In genomic region chr16:65370939-65371338, GRCm38 (mm10) we compare ENCODE assay signal across 10 mouse cellular contexts.
DNase-seq lines count a peak whose midpoint lies in the region; TF ChIP-seq lines count a peak whose summit lies in the region.
"Had no signal": no experiment of that assay in that cellular context is flagged by ENCODE, and none has a peak within 500 bp of the region (broad histone marks: within the 10 kb centered on the region; RNA-seq: fewer than 3 reads in every experiment).

No protein-coding gene starts in this region.

- H3K4me2 ChIP-seq in CH12.LX (ENCODE audit: insufficient read depth, low read depth, poor library complexity, severe bottlenecking): no peak overlapping the region
- H3K4me2 ChIP-seq: neural tube, embryonic 12.5 days had no signal

- no peak overlapping the region for H3K4me3 ChIP-seq in CH12.LX (replicated peaks in 1 of 3; ENCODE audit: low read depth in 2 of 3, low read length in 2 of 3, poor library complexity in 1 of 3)
- H3K4me3 ChIP-seq: neural tube, embryonic 12.5 days had no signal

- peak; percentile 82 for TF ChIP-seq RAD21 in CH12.LX (IDR thresholded peaks at IDR 0.05; ENCODE audit: low read depth, low read length)

- TF ChIP-seq POLR2A in CH12.LX (IDR thresholded peaks at IDR 0.05; ENCODE audit: low read depth, low read length): no peak

- no peak overlapping the region for H3K9ac ChIP-seq in CH12.LX (ENCODE audit: insufficient read depth, low read depth)
- H3K9ac ChIP-seq: neural tube, embryonic 12.5 days had no signal

- no peaks in the 10 kb centered on the region for H3K36me3 ChIP-seq in CH12.LX (replicated peaks in 1 of 2; ENCODE audit: control insufficient read depth in 1 of 2, insufficient read depth in 1 of 2, low read length in 1 of 2)
- H3K36me3 ChIP-seq: neural tube, embryonic 12.5 days had no signal

- in situ Hi-C loops in CH12.LX (cut with MboI; ENCODE audit: low pct_ligation_motif_present, low pct_unique_long_range_greater_than_20kb, low sequenced_read_pairs): no loop called here

- H3K4me1 ChIP-seq in CH12.LX (ENCODE audit: control insufficient read depth in 1 of 2, insufficient read depth in 2 of 2): no peaks in the 10 kb centered on the region
- H3K4me1 ChIP-seq: neural tube, embryonic 12.5 days had no signal

- H3K27me3 ChIP-seq in CH12.LX (replicated peaks): no peaks in the 10 kb centered on the region
- H3K27me3 ChIP-seq: neural tube, embryonic 12.5 days had no signal

- no peak for TF ChIP-seq EP300 in CH12.LX (IDR thresholded peaks at IDR 0.05; ENCODE audit: low read length)

- peak; percentile 57 to 80 for TF ChIP-seq CTCF in CH12.LX (conservative IDR thresholded peaks at IDR 0.05 in 1 of 2, IDR thresholded peaks at IDR 0.05 in 1 of 2; ENCODE audit: low read depth in 2 of 2, low read length in 2 of 2)

- H3K27ac ChIP-seq in CH12.LX (ENCODE audit: insufficient read depth, low read depth): no peak overlapping the region
- H3K27ac ChIP-seq: neural tube, embryonic 12.5 days had no signal

- dilution Hi-C loops in CH12.LX (cut with MboI; ENCODE audit: extremely low pct_ligation_motif_present, extremely low pct_unique_long_range_greater_than_20kb, low sequenced_read_pairs): no loop called here

- peak; percentile 12 for DNase-seq in heart, postnatal 4 days
- DNase-seq in heart, adult 11 months: no peak
- DNase-seq in CH12.LX (ENCODE audit: extremely low read depth): peak; percentile 42
- peak; percentile 2 for DNase-seq in adrenal gland, adult 2 months
- peak; percentile 4 for DNase-seq in kidney, postnatal 14 days
- no peak for DNase-seq in cerebellum, adult 11 months
- no peak for DNase-seq in urinary bladder, postnatal 36 days (ENCODE audit: low spot score in 2 of 2)
- DNase-seq in natural killer cell, adult 2 months (ENCODE audit: low spot score in 2 of 2): no peak
- DNase-seq: gastrocnemius, postnatal 36 days had no signal

- H3K9me3 ChIP-seq in CH12.LX (replicated peaks; ENCODE audit: low read length): peaks cover 3% of the 10 kb centered on the region
- H3K9me3 ChIP-seq: neural tube, embryonic 12.5 days had no signal

- H3K79me2 ChIP-seq in CH12.LX (replicated peaks; ENCODE audit: control insufficient read depth, extremely low read depth, insufficient read depth, poor library complexity, severe bottlenecking): no peaks in the 10 kb centered on the region

TF ChIP-seq in CH12.LX, 34 proteins besides CTCF, POLR2A, EP300 and RAD21:
- TF ChIP-seq CHD1 (IDR thresholded peaks at IDR 0.05; ENCODE audit: low read depth, low read length) (no peak), SMC3 (IDR thresholded peaks at IDR 0.05; ENCODE audit: low read depth, low read length) (peak; percentile 75)

Comparison
In these comparisons a context has a peak if more than half of its experiments do, and no peak if none do; other contexts are left out.
1. DNase-seq: peak in heart, postnatal 4 days (single experiment), CH12.LX (single experiment), adrenal gland, adult 2 months (single experiment) and kidney, postnatal 14 days (single experiment); none in heart, adult 11 months (single experiment), cerebellum, adult 11 months (single experiment), urinary bladder, postnatal 36 days (0 of 2) and natural killer cell, adult 2 months (0 of 2).